ENCODE assay signal across 13 mouse cellular contexts in the genomic region with DNA sequence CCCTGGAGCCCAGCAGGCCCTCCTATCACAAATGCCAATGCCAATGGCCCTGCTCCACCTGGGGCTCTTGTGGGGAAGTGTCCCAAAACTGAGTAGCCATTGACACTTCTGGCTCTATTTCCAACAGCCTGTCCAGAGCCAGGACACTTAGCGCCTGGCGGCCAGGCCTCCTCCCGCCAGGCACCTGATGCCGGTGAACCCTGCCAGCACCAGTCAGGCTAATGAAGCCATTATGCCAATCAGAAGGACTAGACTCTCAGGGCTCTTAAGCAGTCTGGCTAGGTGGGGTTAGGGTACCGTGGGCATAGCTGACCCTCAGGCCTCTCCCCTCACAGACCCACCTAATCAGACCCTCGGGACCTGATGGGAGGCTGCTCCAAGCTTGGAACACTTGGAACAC. TPM values are rescaled to one million over a fixed set of nuclear protein-coding genes. Genes with fewer than 3 reads are reported as not detected.
DNase-seq lines count a peak whose midpoint lies in the region; ATAC-seq and TF ChIP-seq lines count a peak whose summit lies in the region.
"Had no signal": no experiment of that assay in that cellular context is flagged by ENCODE, and none has a peak within 500 bp of the region (broad histone marks: within the 10 kb centered on the region; RNA-seq: fewer than 3 reads in every experiment).

No protein-coding gene starts in this region.

- no peak overlapping the region for H3K9ac ChIP-seq in forebrain, embryonic 13.5 days
- H3K9ac ChIP-seq in forebrain, embryonic 16.5 days (replicated peaks; ENCODE audit: low read depth, low read length), result no peak overlapping the region
- H3K9ac ChIP-seq in hindbrain, postnatal 0 days (replicated peaks; ENCODE audit: low read length), result no peak overlapping the region

- 69% methylated on average over 6 of the region's 6 CpGs for WGBS in forebrain, embryonic 13.5 days
- WGBS in forebrain, embryonic 16.5 days, result 58% methylated on average over 6 of the region's 6 CpGs
- 58% methylated on average over 6 of the region's 6 CpGs for WGBS in hindbrain, postnatal 0 days

- no peaks in the 10 kb centered on the region for H3K36me3 ChIP-seq in forebrain, embryonic 13.5 days (ENCODE audit: poor library complexity, severe bottlenecking)
- H3K36me3 ChIP-seq in forebrain, embryonic 16.5 days (ENCODE audit: control insufficient read depth, insufficient read depth), result no peaks in the 10 kb centered on the region
- no peaks in the 10 kb centered on the region for H3K36me3 ChIP-seq in hindbrain, postnatal 0 days (ENCODE audit: insufficient read depth, low read length)

- H3K27ac ChIP-seq in forebrain, embryonic 13.5 days, result peak overlapping the region; percentile 96
- no peak overlapping the region for H3K27ac ChIP-seq in forebrain, embryonic 16.5 days (ENCODE audit: low read length)
- peak overlapping the region; percentile 96 for H3K27ac ChIP-seq in layer of hippocampus, adult 2 months
- H3K27ac ChIP-seq in hindbrain, postnatal 0 days, result peak overlapping the region; percentile 76; the same call in 1 of the 2 replicates
- H3K27ac ChIP-seq: left cerebral cortex, adult 2 months had no signal

- no peak for ATAC-seq in forebrain, embryonic 13.5 days
- ATAC-seq in forebrain, embryonic 16.5 days, result no peak
- no peak for ATAC-seq in hindbrain, postnatal 0 days

- no peak for DNase-seq in layer of hippocampus, adult 2 months (ENCODE audit: low spot score in 2 of 2)
- no peak for DNase-seq in layer of hippocampus, postnatal 25 days (ENCODE audit: extremely low spot score in 1 of 2, low spot score in 1 of 2)
- DNase-seq in cerebellum, adult 8-10 months, result peak; percentile 47
- peak; percentile 56 for DNase-seq in hindbrain, postnatal 0 days (ENCODE audit: low spot score)
- no peak for DNase-seq in spleen, postnatal 4 days (ENCODE audit: low spot score in 2 of 2)
- no peak for DNase-seq in urinary bladder, postnatal 10 days (ENCODE audit: low spot score)
- DNase-seq: adrenal gland, adult 8-10 months; thymus, postnatal 4 days had no signal

- H3K4me3 ChIP-seq in forebrain, embryonic 13.5 days, result no peak overlapping the region
- H3K4me3 ChIP-seq in forebrain, embryonic 16.5 days (replicated peaks; ENCODE audit: low read length), result no peak overlapping the region
- no peak overlapping the region for H3K4me3 ChIP-seq in layer of hippocampus, adult 2 months
- H3K4me3 ChIP-seq in hindbrain, postnatal 0 days (ENCODE audit: low read length), result no peak overlapping the region
- H3K4me3 ChIP-seq: left cerebral cortex, adult 2 months had no signal

- no peaks in the 10 kb centered on the region for H3K27me3 ChIP-seq in forebrain, embryonic 13.5 days
- H3K27me3 ChIP-seq in forebrain, embryonic 16.5 days (replicated peaks; ENCODE audit: control insufficient read depth, insufficient read depth, low read length), result no peaks in the 10 kb centered on the region
- H3K27me3 ChIP-seq in hindbrain, postnatal 0 days (ENCODE audit: insufficient read depth, low read length), result no peaks in the 10 kb centered on the region

- no peak for TF ChIP-seq CTCF in layer of hippocampus, adult 2 months (conservative IDR thresholded peaks at IDR 0.05)
- TF ChIP-seq CTCF in hindbrain, postnatal 0 days (IDR thresholded peaks at IDR 0.05; ENCODE audit: low read depth), result no peak

- H3K4me1 ChIP-seq in forebrain, embryonic 13.5 days, result peaks cover 32% of the 10 kb centered on the region
- H3K4me1 ChIP-seq in forebrain, embryonic 16.5 days (replicated peaks; ENCODE audit: control insufficient read depth, insufficient read depth, low read length), result peaks cover 28% of the 10 kb centered on the region
- H3K4me1 ChIP-seq in hindbrain, postnatal 0 days (ENCODE audit: insufficient read depth, low read length), result peaks cover 28% of the 10 kb centered on the region

- no peak overlapping the region for H3K4me2 ChIP-seq in forebrain, embryonic 13.5 days
- H3K4me2 ChIP-seq in forebrain, embryonic 16.5 days (ENCODE audit: low read length), result no peak overlapping the region
- H3K4me2 ChIP-seq in hindbrain, postnatal 0 days (ENCODE audit: low read depth, low read length), result no peak overlapping the region

- no peaks in the 10 kb centered on the region for H3K9me3 ChIP-seq in forebrain, embryonic 13.5 days (replicated peaks)
- no peaks in the 10 kb centered on the region for H3K9me3 ChIP-seq in forebrain, embryonic 16.5 days (ENCODE audit: control insufficient read depth, low read length)
- no peaks in the 10 kb centered on the region for H3K9me3 ChIP-seq in hindbrain, postnatal 0 days (ENCODE audit: low read length)

RNA-seq across cellular contexts. Expression of a gene that starts 1.9 kb away (rescaled TPM):
- 1.3 and 1.7 TPM in 2 replicates for polyA plus RNA-seq in forebrain, embryonic 13.5 days (2015; fragmentation: Nextera tagmentation; extraction: Ambion mirVana)
- 1.3 and 1.5 TPM in 2 replicates for polyA plus RNA-seq in forebrain, embryonic 16.5 days (2015; fragmentation: Nextera tagmentation; extraction: Ambion mirVana)
- total RNA-seq in layer of hippocampus, adult 2 months (2021), result 1 to 10 TPM in 1 of 2 experiments, under 1 TPM in 1; 0.69 to 1.1 TPM
- total RNA-seq in layer of hippocampus, postnatal 25 days (2021), result under 1 TPM in 1 of 2 experiments, not detected in 1; 0.89 TPM
- 3.0 and 9.0 TPM in 2 replicates for total RNA-seq in hindbrain, postnatal 0 days (2014; rRNA removed)
- 1.5 and 1.9 TPM in 2 replicates for polyA plus RNA-seq in hindbrain, postnatal 0 days (2015; fragmentation: Nextera tagmentation; extraction: Ambion mirVana)
- polyA plus RNA-seq: liver, embryonic 16.5 days; spleen, adult 2 months had no signal

RNA-seq across cellular contexts. Expression of a gene that starts 11.0 kb away (rescaled TPM):
- polyA plus RNA-seq in forebrain, embryonic 13.5 days (2015; fragmentation: Nextera tagmentation; extraction: Ambion mirVana), result 3,229 and 3,555 TPM in 2 replicates
- polyA plus RNA-seq in forebrain, embryonic 16.5 days (2015; fragmentation: Nextera tagmentation; extraction: Ambion mirVana), result 4,159 and 4,175 TPM in 2 replicates
- total RNA-seq in layer of hippocampus, adult 2 months (2021), result 1,000 to 10,000 TPM; 1,285 to 1,295 TPM
- 1,000 to 10,000 TPM; 1,451 to 1,562 TPM for total RNA-seq in layer of hippocampus, postnatal 25 days (2021)
- total RNA-seq in hindbrain, postnatal 0 days (2014; rRNA removed), result 2,410 and 2,568 TPM in 2 replicates
- 3,348 and 3,639 TPM in 2 replicates for polyA plus RNA-seq in hindbrain, postnatal 0 days (2015; fragmentation: Nextera tagmentation; extraction: Ambion mirVana)

RNA-seq across cellular contexts. Expression of a gene that starts 19.2 kb away (rescaled TPM):
- 51.0 and 63.1 TPM in 2 replicates for polyA plus RNA-seq in forebrain, embryonic 13.5 days (2015; fragmentation: Nextera tagmentation; extraction: Ambion mirVana)
- polyA plus RNA-seq in forebrain, embryonic 16.5 days (2015; fragmentation: Nextera tagmentation; extraction: Ambion mirVana), result 72.7 and 95.3 TPM in 2 replicates
- 10 to 100 TPM; 17.7 to 19.5 TPM for total RNA-seq in layer of hippocampus, adult 2 months (2021)
- total RNA-seq in layer of hippocampus, postnatal 25 days (2021), result 10 to 100 TPM; 16.2 to 17.1 TPM
- total RNA-seq in hindbrain, postnatal 0 days (2014; rRNA removed), result 175 and 178 TPM in 2 replicates
- polyA plus RNA-seq in hindbrain, postnatal 0 days (2015; fragmentation: Nextera tagmentation; extraction: Ambion mirVana), result 74.6 and 76.4 TPM in 2 replicates

Comparison
In these comparisons a context has a peak if more than half of its experiments do, and no peak if none do; other contexts are left out.
1. DNase-seq: peak in cerebellum, adult 8-10 months (single experiment) and hindbrain, postnatal 0 days (single experiment); none in layer of hippocampus, adult 2 months (0 of 2), layer of hippocampus, postnatal 25 days (0 of 2), spleen, postnatal 4 days (0 of 2) and urinary bladder, postnatal 10 days (single experiment).